Mouse (Mus musculus) frontal cortex, postnatal 14 days (tissue): ENCODE data around the gene Gapdh.

Experiments
- DNase-seq, 2 experiments: peaks; one replicate each; pipeline ENCODE4 v3.0.0; 2022; ENCODE audit warnings: low spot score in 2 of 2

Gapdh gene

GRCm38 (mm10) chr6:125166051-125166751, at the start of gene Gapdh:
Gene Gapdh (minus strand): TSS chr6:125166467.
- no peak for DNase-seq

- DNase-seq, result peak; percentile 91 to 93
Measured at GRCm38 (mm10) chr6:125215148-125215954, 49.1 kb upstream of the Gapdh start, which contains the start of gene Vamp1. Gene Vamp1 (plus strand): TSS chr6:125215551.

GRCm38 (mm10) chr6:125213715-125214114, 47.4 kb upstream of the Gapdh start:
- DNase-seq, result no peak

GRCm38 (mm10) chr6:125213129-125213528, 46.9 kb upstream of the Gapdh start:
- DNase-seq, result no peak

- no peak for DNase-seq
Measured at GRCm38 (mm10) chr6:125212621-125213020, 46.4 kb upstream of the Gapdh start.

GRCm38 (mm10) chr6:125210436-125210835, 44.2 kb upstream of the Gapdh start:
- DNase-seq, result no peak

GRCm38 (mm10) chr6:125197166-125197565, 30.9 kb upstream of the Gapdh start:
- DNase-seq, result no peak

GRCm38 (mm10) chr6:125196301-125196700, 30.0 kb upstream of the Gapdh start:
- DNase-seq, result no peak

GRCm38 (mm10) chr6:125195541-125196075, 29.3 kb upstream of the Gapdh start:
- no peak for DNase-seq

- DNase-seq, result no peak
Measured at GRCm38 (mm10) chr6:125193390-125193789, 27.1 kb upstream of the Gapdh start.

- no peak for DNase-seq
Measured at GRCm38 (mm10) chr6:125192841-125193240, 26.6 kb upstream of the Gapdh start.

GRCm38 (mm10) chr6:125192016-125192714, 25.9 kb upstream of the Gapdh start:
- DNase-seq, result peak; percentile 87 to 88

- DNase-seq, result peak; percentile 95 to 98
Measured at GRCm38 (mm10) chr6:125191332-125192015, 25.2 kb upstream of the Gapdh start, which contains the start of the genes Ncapd2 and Mrpl51. Gene Ncapd2 (minus strand): TSS chr6:125191701. Gene Mrpl51 (plus strand): TSS chr6:125191801.

- DNase-seq, result no peak
Measured at GRCm38 (mm10) chr6:125190816-125191215, 24.5 kb upstream of the Gapdh start.

- DNase-seq, result no peak
Measured at GRCm38 (mm10) chr6:125186203-125186602, 19.9 kb upstream of the Gapdh start.

GRCm38 (mm10) chr6:125182133-125182532, 15.9 kb upstream of the Gapdh start:
- DNase-seq, result no peak

GRCm38 (mm10) chr6:125179601-125180000, 13.3 kb upstream of the Gapdh start:
- DNase-seq, result no peak

- DNase-seq, result no peak
Measured at GRCm38 (mm10) chr6:125175469-125175868, 9.2 kb upstream of the Gapdh start.

GRCm38 (mm10) chr6:125173256-125173655, 7.0 kb upstream of the Gapdh start:
- DNase-seq, result no peak

- no peak for DNase-seq
Measured at GRCm38 (mm10) chr6:125172474-125172873, 6.2 kb upstream of the Gapdh start.

GRCm38 (mm10) chr6:125170194-125170593, 3.9 kb upstream of the Gapdh start:
- no peak for DNase-seq
